Mouse (Mus musculus): ENCODE data around the gene Evpl. TPM values are rescaled to one million over a fixed set of nuclear protein-coding genes. Genes with fewer than 3 reads are reported as not detected.
"Not testable (repeated sequence)": the region's sequence is repeated elsewhere in the genome, so short reads cannot be mapped to it uniquely, and the experiment has no call there.

Evpl gene
- total RNA-seq (2021), result under 1 TPM; 0.05 to 0.13 TPM
- long read RNA-seq, experiment 1, result 0 reads
- long read RNA-seq, experiment 2, result 0 reads

DNA sequence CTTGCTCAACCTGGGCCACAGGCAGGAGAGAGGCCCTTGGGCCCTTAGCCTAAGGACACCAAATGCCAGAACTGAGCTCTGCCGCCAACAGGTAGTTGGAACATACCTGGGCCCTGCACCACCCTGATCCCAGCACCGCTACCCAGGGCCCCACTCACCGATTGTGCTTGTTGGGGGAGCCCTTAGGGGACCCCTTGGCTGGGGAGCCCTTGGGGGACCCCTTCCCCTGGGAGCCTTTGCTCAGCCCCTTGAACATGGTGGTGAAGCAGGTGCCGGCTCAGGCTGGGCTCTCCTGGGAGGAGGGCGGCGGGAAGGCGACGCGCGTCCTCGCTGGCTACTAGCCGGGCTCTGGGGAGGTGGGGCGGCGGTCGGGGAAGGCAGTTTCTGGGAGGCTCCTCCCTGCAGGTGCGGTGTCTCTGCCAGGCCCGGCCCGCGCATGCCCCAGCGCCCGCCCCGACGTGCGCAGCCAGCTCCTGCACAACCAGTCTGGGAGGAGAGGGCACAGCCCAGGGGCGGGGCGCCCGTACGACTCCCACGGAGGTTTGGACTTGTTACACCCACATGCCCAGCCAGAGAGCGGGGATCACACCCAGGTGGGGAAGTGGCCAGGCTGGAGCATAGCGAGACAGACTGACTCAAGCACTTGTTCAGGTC is at the start of gene Evpl:
Evpl (minus strand) TSS at position 336 of the 654 bp plus-strand sequence.
- DNase-seq, result peak; percentile 26

GRCm38 (mm10) chr11:116287351-116287750 is 49.5 kb upstream of the Evpl start:
- DNase-seq, result no peak

DNA sequence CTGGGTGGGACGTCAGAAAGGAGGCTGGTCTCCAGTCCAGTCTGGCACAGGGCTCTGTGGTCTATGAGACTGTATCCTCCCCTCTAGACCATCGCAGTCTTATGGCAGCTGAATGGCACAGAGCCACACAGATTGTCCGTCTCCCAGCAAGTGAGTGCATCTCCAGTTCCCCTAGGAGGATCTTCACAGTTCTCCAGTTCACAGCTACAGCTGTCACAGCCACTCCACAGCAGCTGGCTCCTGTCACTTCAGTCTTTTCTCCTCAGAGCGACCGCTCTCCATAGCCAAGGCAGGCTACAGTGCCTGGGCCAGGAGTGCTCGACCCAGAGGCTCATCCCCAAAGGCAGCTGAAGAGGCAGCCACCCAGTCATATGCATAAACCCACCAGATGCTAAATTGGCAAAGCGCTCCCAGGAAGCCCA is 47.9 kb upstream of the Evpl start:
- no peak for DNase-seq

DNA sequence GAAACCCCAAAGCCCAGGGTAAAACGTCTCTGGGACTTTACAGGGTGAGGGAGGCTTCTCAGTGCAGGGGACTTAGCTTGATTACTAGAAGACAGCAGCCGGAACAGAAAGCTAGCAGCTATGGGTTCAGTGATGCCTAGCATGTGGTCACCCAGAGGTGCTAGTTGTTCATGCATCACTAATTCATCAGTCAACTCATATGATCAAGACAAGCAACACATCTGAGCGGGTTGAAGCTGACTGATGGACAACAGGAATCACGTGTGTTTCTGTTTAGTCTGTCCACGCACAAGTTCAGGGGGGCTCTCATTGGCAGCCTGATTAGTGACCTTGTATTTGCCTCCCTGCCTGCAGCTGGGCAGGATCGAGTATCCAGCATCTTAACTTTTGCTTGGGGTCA is 46.1 kb upstream of the Evpl start:
- DNase-seq, result no peak

- DNase-seq, result no peak
Measured at GRCm38 (mm10) chr11:116282912-116283521, 45.1 kb upstream of the Evpl start.

DNA sequence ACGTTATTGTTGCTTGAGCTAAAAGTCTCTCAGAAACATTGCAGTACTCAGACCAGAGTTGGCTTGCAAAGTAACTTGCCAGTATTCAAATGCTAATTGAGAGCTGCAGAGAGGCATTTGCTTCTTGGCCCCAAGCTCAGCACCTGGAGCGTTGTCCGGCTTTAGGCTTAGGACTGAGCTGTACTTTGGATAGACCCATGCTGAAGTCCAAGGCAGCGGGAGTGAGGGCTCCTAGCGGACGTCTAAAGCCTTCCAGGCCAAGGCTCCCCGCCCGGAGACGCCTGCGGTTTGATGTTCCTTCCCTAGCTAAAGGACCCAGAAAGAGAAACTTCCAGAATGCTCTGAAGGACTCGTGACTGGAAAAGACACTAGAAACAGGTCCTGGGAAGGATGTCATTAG is 44.2 kb upstream of the Evpl start:
- DNase-seq, result no peak

GRCm38 (mm10) chr11:116281671-116282070 is 43.8 kb upstream of the Evpl start:
- DNase-seq, result no peak

- DNase-seq, result no peak
Measured at GRCm38 (mm10) chr11:116280751-116281663, 43.1 kb upstream of the Evpl start, which contains the start of gene Galr2. Gene Galr2, plus strand, starts transcription at chr11:116280939.

DNA sequence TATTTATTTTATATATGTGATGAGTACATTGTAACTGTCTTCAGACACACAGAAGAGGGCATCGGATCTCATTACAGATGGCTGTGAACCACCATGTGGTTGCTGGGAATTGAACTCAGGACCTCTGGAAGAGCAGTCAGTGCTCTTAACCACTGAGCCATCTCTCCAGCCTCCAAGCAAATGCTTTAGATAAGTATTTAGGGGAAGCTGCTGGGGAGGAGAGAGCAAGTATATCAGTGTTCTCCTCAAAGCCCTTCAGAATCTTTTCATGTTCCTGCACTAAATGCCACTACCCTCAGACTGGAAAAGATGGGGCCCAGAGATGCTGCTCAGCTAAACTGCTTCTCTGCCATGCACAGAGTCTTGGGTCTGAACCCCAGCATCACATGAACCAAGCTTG is 39.3 kb upstream of the Evpl start:
- not testable (repeated sequence) for DNase-seq

DNA sequence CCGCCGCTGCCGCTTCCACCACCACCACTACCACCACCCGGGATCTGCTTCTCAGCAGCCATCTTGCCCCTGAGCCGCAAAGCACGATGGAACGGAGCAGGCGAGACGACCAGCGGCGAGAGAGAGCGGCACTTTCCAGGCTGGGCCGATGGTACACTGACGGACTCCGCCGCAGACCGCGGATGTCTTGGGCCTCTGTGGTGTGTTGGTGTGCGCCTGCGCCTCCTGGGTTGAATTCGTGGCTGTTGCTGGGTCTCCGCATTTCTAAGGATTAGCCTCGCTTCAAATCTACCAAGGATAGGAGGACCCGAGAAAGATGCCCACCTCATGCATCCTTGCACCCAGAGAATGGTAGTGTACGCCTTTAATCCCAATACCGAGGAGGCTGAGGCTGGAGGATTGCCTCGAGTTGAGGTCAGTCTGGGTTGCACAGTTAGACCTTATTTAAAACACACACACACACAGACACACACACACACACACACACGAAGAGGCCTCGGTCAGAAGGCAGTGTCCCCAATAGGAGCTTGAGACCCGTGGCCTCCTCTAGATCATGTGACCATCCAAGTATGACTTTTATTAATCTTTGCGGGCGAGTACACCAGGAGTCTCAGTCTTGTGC is 36.3 kb upstream of the Evpl start, which contains the start of gene Srp68:
Srp68 (minus strand) TSS at position 173 of the 622 bp plus-strand sequence.
- DNase-seq, result peak; percentile 91

- DNase-seq, result no peak
Measured at GRCm38 (mm10) chr11:116273469-116274044, 35.7 kb upstream of the Evpl start.

GRCm38 (mm10) chr11:116272589-116273468 is 35.0 kb upstream of the Evpl start:
- no peak for DNase-seq

DNA sequence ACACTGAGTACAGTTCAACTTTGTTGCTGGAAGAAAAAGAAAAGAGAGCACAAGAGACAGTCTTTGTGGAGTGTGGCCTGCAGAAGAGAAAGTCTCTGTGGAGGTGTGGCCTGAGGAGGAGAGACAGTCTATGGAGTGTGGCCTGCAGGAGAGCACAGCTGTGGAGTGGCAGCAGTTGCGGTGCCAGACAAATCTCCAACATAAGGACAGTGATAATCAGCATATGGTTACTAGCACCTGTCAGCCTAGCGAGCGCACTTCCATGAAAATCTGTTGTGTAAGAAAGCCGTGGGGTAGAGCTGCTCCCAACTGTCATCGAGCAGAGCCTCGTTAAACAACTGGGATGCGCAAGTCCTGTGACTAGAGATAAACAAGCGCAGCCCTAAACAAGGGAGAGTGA is 31.7 kb upstream of the Evpl start:
- DNase-seq, result no peak

DNA sequence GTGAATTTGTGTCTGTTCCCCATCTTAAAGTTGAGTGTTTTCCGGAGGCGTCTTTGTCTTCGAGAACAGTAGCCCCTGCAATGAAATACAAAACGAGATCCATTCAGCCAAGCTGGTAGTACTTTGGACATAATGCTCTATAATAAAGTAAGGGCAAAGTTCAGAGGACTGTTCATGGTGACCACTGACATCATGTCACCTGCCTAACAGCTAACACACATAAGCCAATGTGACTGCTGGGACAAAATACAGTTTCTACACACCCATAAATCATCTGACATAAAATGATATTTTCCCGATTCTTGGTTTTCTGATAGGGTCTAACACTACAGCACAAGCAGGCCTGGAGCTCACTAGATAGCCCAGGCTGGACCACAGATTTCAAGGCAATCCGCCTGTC is 30.4 kb upstream of the Evpl start:
- no peak for DNase-seq

GRCm38 (mm10) chr11:116267637-116268036 is 29.8 kb upstream of the Evpl start:
- DNase-seq, result no peak

GRCm38 (mm10) chr11:116265850-116266249 is 28.0 kb upstream of the Evpl start:
- no peak for DNase-seq

DNA sequence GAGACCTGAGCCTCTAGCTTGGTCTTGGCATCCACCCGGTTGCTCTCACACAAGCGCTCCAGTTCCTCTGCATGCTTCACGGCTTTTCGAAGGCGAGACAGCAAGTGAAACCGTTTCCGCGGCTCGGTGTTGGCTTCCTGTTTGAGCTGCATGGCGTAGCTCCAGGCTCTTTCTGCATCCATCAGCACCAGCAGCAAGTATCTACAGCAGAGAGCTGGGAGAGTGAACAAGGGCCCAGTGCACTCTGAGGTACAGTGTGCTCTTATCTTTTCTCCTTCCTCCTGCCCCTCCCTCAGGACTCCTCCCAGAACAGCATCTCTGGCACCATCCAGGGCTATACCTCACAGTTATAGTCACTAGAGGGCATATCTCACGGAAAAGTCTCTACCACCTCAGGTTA is 27.5 kb upstream of the Evpl start:
- peak; percentile 45 for DNase-seq

- no peak for DNase-seq
Measured at GRCm38 (mm10) chr11:116260259-116260658, 22.4 kb upstream of the Evpl start.

DNA sequence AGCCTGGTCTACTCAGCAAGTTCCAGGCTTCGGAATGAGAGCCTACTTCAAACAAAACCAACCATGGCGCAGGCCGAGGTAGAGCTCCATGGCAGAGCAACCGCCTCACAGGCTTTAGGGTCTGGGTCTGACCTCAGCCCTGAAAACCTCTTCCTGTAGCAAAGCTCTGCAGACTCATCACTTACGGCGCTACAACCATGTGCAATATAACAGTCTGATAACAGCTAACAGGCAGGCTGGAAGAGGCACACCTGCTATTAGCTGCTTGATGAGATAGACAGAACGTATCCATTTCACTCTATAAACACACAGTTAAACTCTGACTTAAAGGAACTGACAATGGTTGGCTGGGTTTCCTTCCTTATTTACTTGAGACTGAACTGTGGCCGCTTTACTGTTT is 21.6 kb upstream of the Evpl start:
- DNase-seq, result no peak

- DNase-seq, result no peak
Measured at GRCm38 (mm10) chr11:116255982-116256675, 18.3 kb upstream of the Evpl start.

All from gastrocnemius, postnatal 25 days (tissue).